Mouse (Mus musculus) limb, embryonic 12.5 days (tissue): ENCODE results near the gene Mycs. TPM values are rescaled to one million over a fixed set of nuclear protein-coding genes. Genes with fewer than 3 reads are reported as not detected.

Experiments used
- ATAC-seq: fragments of 200-750 bp; cut with Nextera tagmentation; 2 replicates; pipeline ENCODE4 v1.8.0; 2017; ENCODE audit warnings: low read depth, moderate TSS enrichment; ENCODE audit not compliant: insufficient number of reproducible peaks, insufficient read depth, low FRiP score, low TSS enrichment
- H3K27ac ChIP-seq: fragments of 300-500 bp; sonication (generic); 2 replicates; pipeline ENCODE4 v1.5.1; 2016; ENCODE audit warnings: mild to moderate bottlenecking, moderate library complexity
- H3K27me3 ChIP-seq: fragments of 300-500 bp; sonication (generic); 2 replicates; pipeline ENCODE4 v1.6.1; 2016; ENCODE audit warnings: mild to moderate bottlenecking, moderate library complexity
- H3K36me3 ChIP-seq: fragments of 300-500 bp; sonication (generic); 2 replicates; pipeline ENCODE4 v1.6.1; 2016; ENCODE audit warnings: mild to moderate bottlenecking, moderate library complexity
- H3K4me1 ChIP-seq: fragments of 300-500 bp; sonication (generic); replicated peaks from 2 replicates; pipeline ENCODE4 v1.6.1; 2016
- H3K4me2 ChIP-seq: fragments of 300-500 bp; sonication (generic); 2 replicates; pipeline ENCODE4 v1.6.1; 2016; ENCODE audit warnings: mild to moderate bottlenecking, moderate library complexity
- H3K4me3 ChIP-seq: fragments of 300-500 bp; sonication (generic); replicated peaks from 2 replicates; pipeline ENCODE4 v1.5.1; 2016; ENCODE audit warnings: mild to moderate bottlenecking
- H3K9ac ChIP-seq: fragments of 300-500 bp; sonication (generic); replicated peaks from 2 replicates; pipeline ENCODE4 v1.6.1; 2016; ENCODE audit warnings: mild to moderate bottlenecking, moderate library complexity
- H3K9me3 ChIP-seq: fragments of 300-500 bp; sonication (generic); 2 replicates; pipeline ENCODE4 v1.6.1; 2016; ENCODE audit warnings: mild to moderate bottlenecking, moderate library complexity
- WGBS: fragments of 180-500 bp; shearing (Covaris S2); methylation state at CpG from one replicate; pipeline ENCODE4 v1.1.7; 2016; 5-methylcytosine and 5-hydroxymethylcytosine counted together
- polyA plus RNA-seq: library from polyadenylated mRNA; unstranded; fragments of >200 nt; fragmentation: Nextera tagmentation; extraction: Ambion mirVana; gene quantifications from 2 replicates; pipeline ENCODE4 v1.2.1, GENCODE M21; 2016

The Mycs gene
- not detected in 2 replicates for polyA plus RNA-seq

DNA sequence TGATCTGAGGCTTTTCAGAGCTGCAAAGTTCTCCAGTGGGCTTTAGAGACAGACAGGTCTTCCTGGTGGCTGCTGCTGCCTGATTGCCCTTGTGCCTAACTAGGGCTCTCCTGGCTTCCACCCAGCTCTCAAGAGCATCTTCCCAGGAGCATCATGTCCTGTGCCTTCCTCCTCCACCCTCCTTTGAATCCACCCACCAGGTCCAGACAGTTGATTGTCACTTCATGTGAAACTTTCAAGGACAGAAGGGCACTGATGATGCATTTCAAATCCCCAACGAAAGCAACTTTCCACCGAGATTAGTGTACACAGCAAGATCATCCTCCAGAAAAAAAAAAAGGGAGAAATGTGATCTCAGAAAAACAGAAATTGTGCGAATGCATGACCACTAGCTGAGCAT, at the start of gene Mycs:
Gene Mycs, minus strand, starts transcription at position 101 of the 400 bp plus-strand sequence.
- no peaks in the 10 kb centered on the region for H3K9me3 ChIP-seq
- ATAC-seq: no peak
- H3K4me2 ChIP-seq: peak within 1 kb of the TSS; percentile 33
- no peak within 1 kb of the TSS for H3K27ac ChIP-seq
- peaks cover 16% of the 10 kb centered on the region for H3K27me3 ChIP-seq
- H3K4me3 ChIP-seq: peak within 1 kb of the TSS; percentile 6; the same call in 1 of the 2 replicates
- no peaks in the 10 kb centered on the region for H3K4me1 ChIP-seq
- H3K9ac ChIP-seq: no peak within 1 kb of the TSS
- 84% methylated on average over 3 of the region's 3 CpGs for WGBS
- no peaks in the 10 kb centered on the region for H3K36me3 ChIP-seq

DNA sequence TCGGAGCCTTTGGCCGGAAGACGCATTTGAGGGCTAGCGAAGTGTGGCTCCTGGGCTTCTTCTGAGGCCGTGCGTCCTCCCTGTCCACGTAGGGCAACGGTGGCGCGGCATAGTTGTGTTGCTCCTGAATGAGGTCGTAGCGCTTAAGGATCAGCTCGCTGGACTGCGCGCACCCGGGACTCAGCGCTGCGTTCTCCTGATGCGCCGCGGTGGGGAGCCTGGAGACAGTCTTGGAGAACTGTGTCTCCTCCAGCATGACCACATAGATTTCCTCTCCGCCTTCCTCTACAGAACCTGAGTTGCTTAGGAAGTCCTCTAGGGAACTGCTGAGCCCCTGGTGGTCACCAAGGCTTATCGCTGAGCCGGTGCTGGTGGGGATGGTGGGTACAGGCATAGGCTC, 1.0 kb downstream of the Mycs start:
- peaks cover 16% of the 10 kb centered on the region for H3K27me3 ChIP-seq
- no peak for ATAC-seq
- H3K36me3 ChIP-seq: no peaks in the 10 kb centered on the region
- H3K27ac ChIP-seq: no peak overlapping the region
- peak overlapping the region; percentile 6; the same call in 1 of the 2 replicates for H3K4me3 ChIP-seq
- no peaks in the 10 kb centered on the region for H3K9me3 ChIP-seq
- H3K9ac ChIP-seq: no peak overlapping the region
- 21% methylated on average over 24 of the region's 24 CpGs for WGBS
- H3K4me1 ChIP-seq: no peaks in the 10 kb centered on the region
- H3K4me2 ChIP-seq: peak overlapping the region; percentile 33

Other genes with a start within 250 kb of the Mycs start
- gene Btbd35f7, start 199.8 kb upstream of the Mycs start, polyA plus RNA-seq: not detected in 2 replicates